Mouse (Mus musculus) heart, adult 9 months (tissue): ENCODE data around the gene Sp6.

Experiments used
- DNase-seq, 2 experiments: peaks; one replicate each; pipeline ENCODE4 v3.0.0; 2022; ENCODE audit warnings: low spot score in 2 of 2

The Sp6 gene

GRCm38 (mm10) chr11:96981461-96981860 lies 31.7 kb upstream of the Sp6 start:
- DNase-seq: no peak

- peak; percentile 66 to 68 for DNase-seq
Measured at GRCm38 (mm10) chr11:96982355-96982754, 30.8 kb upstream of the Sp6 start.

- no peak for DNase-seq
Measured at GRCm38 (mm10) chr11:96982859-96983258, 30.3 kb upstream of the Sp6 start, which contains the start of gene Sp2. Sp2 (minus strand) TSS chr11:96982959.

GRCm38 (mm10) chr11:96984903-96985302 lies 28.3 kb upstream of the Sp6 start:
- DNase-seq: no peak

GRCm38 (mm10) chr11:96986463-96986862 lies 26.7 kb upstream of the Sp6 start:
- no peak for DNase-seq

- no peak for DNase-seq
Measured at GRCm38 (mm10) chr11:96987873-96988655, 25.1 kb upstream of the Sp6 start.

- DNase-seq: no peak
Measured at GRCm38 (mm10) chr11:96991501-96991900, 21.7 kb upstream of the Sp6 start.

- DNase-seq: no peak
Measured at GRCm38 (mm10) chr11:96992722-96993311, 20.4 kb upstream of the Sp6 start.

- no peak for DNase-seq
Measured at GRCm38 (mm10) chr11:96995031-96995430, 18.2 kb upstream of the Sp6 start.

GRCm38 (mm10) chr11:96995836-96996772 lies 17.1 kb upstream of the Sp6 start:
- DNase-seq: no peak

- no peak for DNase-seq
Measured at GRCm38 (mm10) chr11:96996773-96997379, 16.3 kb upstream of the Sp6 start.

- DNase-seq: peak; percentile 19 to 32
Measured at GRCm38 (mm10) chr11:96997380-96997956, 15.7 kb upstream of the Sp6 start.

GRCm38 (mm10) chr11:97003170-97003569 lies 10.0 kb upstream of the Sp6 start:
- no peak for DNase-seq

GRCm38 (mm10) chr11:97007093-97007794 lies 6.0 kb upstream of the Sp6 start:
- no peak for DNase-seq

- no peak for DNase-seq
Measured at GRCm38 (mm10) chr11:97009198-97009790, 3.9 kb upstream of the Sp6 start.

GRCm38 (mm10) chr11:97017696-97018582 lies 4.7 kb downstream of the Sp6 start:
- DNase-seq: no peak

GRCm38 (mm10) chr11:97018583-97019344 lies 5.6 kb downstream of the Sp6 start:
- no peak for DNase-seq

GRCm38 (mm10) chr11:97019345-97019708 lies 6.1 kb downstream of the Sp6 start:
- DNase-seq: no peak
